Mouse (Mus musculus) heart, postnatal 25 days (tissue): ENCODE results near the gene Klk11. TPM values are rescaled to one million over a fixed set of nuclear protein-coding genes. Genes with fewer than 3 reads are reported as not detected.

Source experiments
- DNase-seq: peaks from one replicate; pipeline ENCODE4 v3.0.0; 2022; ENCODE audit warnings: low spot score
- intact Hi-C: fragments of 180-260 bp; cut with DNase I; formaldehyde crosslinking; loops from one replicate; pipeline ENCODE4 v1.15.1; 2025
- total RNA-seq, 2 experiments: library from RNA; stranded (reverse); gene quantifications; 2 replicates each; pipeline ENCODE4 v1.2.3; 2021

The Klk11 gene
- not detected for total RNA-seq

DNA sequence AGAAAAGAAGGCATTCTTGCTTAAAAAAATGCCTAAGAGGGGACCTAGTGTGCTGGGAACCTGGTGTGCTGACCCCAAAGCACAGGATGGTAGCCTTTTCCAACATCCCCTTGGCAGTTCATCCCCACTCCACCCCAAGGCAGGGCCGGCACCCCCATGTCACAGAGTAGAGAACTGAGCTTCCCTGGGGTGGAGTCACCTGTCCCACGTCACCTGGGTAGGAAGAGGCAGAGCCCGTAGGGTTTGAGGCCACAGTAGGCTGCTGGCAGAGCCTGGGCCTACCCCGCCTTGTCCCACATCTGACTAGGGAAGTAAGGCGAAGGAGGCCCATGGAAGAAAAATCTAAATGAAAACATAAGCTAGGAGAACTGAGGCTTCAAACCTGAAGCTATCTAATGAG is at the start of gene Klk11:
Klk11 (plus strand) TSS at position 241 of the 400 bp plus-strand sequence.
- no peak for DNase-seq
- intact Hi-C loops, result no loop called here

DNA sequence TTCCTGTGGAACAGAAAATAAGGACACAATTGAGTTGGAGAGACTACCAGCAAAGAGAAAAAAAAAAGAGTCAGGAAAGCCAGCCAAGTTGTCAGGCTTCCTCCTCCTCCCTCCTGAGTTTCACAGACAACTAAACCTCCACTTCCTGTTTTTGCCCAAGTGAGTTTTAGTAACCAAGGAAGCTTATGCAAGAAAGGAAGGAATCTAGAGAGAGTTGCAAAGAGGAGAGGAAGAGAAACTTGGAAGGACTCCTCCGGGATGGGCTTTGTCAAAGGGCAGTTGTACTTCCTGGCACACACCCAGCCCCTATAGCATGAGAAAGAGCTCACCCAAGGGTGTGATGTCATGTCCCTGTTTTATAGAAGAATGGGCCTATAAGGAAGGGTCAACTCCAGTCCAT is 26.6 kb upstream of the Klk11 start:
- DNase-seq, result peak; percentile 7
- intact Hi-C loops, result loop anchor here (5.0 kb wide), 1 partner anchor 65 kb away; no protein-coding TSS in a partner anchor

DNA sequence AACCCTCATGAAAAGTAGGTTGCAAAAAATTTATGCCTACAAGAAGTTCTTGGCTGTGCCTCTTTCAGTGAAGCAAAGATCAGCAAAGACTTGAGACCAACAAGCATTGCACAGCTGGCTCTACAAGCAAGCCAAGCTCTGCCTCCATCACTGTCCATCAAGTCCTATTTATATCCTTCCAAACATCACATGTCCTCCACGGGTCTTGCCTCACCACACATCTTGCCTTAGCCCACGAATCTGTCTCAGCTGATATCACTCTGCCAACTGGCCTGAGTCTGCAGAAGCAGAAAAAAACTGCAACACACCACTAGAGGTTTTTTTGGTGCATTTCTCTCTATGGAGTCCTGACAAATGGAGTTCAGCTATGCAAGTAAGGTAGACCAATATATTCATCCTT is 21.6 kb upstream of the Klk11 start:
- DNase-seq, result no peak
- intact Hi-C loops, result no loop called here

DNA sequence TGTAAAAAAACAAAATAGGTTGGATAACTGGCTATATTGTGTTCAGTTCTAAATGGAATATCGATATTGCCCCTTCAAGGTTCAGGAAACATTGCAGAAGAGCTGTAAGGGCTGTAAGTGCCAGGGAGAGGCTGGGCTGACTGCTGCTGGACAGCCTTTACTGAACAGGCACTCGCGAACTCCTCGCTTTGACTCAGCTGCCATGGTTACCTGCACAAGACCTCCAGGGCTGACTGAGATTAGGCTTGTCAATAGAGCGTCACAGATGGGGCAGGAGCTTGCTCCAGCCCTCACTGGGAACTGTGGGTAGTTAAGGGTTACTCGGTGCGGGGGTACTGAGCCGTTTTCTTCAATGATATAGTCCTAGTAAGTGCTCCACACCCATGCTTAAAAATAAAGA is 7.9 kb upstream of the Klk11 start:
- intact Hi-C loops, result no loop called here
- no peak for DNase-seq

GRCm38 (mm10) chr7:43768597-43768996 is 5.8 kb upstream of the Klk11 start, which contains the start of gene Klk12:
Gene Klk12 (plus strand): TSS chr7:43768897.
- no peak for DNase-seq
- intact Hi-C loops, result no loop called here

GRCm38 (mm10) chr7:43769636-43770035 is 4.8 kb upstream of the Klk11 start:
- intact Hi-C loops, result no loop called here
- no peak for DNase-seq

DNA sequence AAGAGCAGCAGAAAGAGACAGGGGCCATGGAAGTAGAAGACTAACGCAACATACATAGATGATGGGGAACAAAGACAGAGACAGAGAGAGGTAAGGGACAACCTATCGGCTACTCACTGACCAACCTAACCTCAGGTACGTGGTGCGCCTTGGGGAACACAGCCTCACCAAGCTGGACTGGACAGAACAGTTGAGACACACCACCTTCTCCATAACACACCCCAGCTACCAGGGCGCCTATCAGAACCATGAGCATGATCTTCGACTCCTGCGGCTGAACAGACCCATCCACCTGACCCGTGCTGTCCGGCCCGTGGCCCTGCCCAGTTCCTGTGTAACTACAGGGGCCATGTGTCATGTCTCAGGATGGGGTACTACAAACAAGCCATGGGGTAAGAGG is 3.7 kb upstream of the Klk11 start:
- intact Hi-C loops, result no loop called here
- no peak for DNase-seq

GRCm38 (mm10) chr7:43771916-43772315 is 2.5 kb upstream of the Klk11 start:
- DNase-seq, result no peak

DNA sequence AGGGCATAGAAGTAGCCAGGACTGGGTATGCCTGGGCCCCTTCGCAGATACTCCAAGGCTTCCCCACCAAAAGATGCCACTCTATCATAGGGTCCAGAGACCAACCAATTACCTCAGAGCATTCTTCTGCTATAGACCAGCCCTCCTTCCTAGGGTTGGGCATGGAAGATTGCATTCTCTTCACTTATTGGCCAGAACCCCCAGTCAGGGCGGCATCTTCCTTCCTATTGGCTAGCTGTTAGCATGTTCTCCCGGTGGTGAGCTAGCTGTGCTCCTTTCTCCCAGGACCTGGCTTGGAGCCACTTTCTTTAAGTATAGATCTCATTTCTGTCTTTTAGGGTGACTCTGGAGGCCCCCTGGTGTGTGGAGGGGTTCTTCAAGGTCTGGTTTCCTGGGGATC is 1.5 kb upstream of the Klk11 start:
- DNase-seq, result no peak

More at GRCm38 (mm10) chr7:43771916-43772315, 2.5 kb upstream of the Klk11 start:
- intact Hi-C loops, result no loop called here

DNA sequence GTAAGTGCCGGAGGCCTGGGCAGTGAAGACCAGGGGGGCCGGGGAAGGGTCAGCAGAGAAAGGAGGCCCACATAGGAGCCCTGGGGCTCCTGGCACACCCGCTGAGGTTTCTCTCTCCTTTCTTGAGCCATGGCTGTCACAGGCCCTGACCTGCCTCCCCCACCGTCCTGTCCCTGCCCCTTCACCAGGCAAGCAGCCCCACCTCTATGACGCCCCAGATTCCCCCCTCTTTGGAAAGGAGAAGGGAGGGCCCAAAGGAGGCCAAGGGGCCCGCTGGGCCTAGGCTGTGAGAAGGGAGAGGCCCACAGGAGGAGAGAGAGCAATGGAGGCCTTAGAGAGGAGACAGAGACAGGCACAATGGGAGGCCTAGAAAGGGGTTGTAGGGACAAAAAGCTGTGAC is 398 bp downstream of the Klk11 start:
- DNase-seq, result no peak
- intact Hi-C loops, result no loop called here

More for the DNA sequence above, 1.5 kb upstream of the Klk11 start:
- intact Hi-C loops, result no loop called here

- no peak for DNase-seq
- intact Hi-C loops, result no loop called here
Measured at GRCm38 (mm10) chr7:43775311-43776057, 1.1 kb downstream of the Klk11 start.

- no peak for DNase-seq
- intact Hi-C loops, result no loop called here
Measured at GRCm38 (mm10) chr7:43776506-43776905, 2.1 kb downstream of the Klk11 start.

DNA sequence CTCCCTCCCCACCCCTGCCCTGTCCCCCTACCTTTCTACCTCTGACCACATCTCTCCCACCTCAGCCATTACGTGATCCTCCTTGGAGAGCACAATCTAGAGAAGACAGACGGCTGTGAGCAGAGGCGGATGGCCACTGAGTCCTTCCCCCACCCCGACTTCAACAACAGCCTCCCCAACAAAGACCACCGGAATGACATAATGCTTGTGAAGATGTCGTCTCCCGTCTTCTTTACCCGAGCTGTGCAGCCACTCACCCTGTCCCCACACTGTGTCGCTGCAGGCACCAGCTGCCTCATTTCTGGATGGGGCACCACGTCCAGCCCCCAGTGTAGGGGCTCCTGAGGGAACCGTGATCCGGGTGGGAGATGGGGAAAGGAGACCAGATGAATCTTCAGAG is 3.0 kb downstream of the Klk11 start:
- intact Hi-C loops, result no loop called here
- DNase-seq, result no peak

GRCm38 (mm10) chr7:43778176-43778970 is 4.0 kb downstream of the Klk11 start:
- intact Hi-C loops, result no loop called here
- DNase-seq, result no peak

- intact Hi-C loops, result loop anchor here (10.0 kb wide), 1 partner anchor 195 kb away; no protein-coding TSS in a partner anchor
- no peak for DNase-seq
Measured at GRCm38 (mm10) chr7:43780241-43780640, 5.8 kb downstream of the Klk11 start.

DNA sequence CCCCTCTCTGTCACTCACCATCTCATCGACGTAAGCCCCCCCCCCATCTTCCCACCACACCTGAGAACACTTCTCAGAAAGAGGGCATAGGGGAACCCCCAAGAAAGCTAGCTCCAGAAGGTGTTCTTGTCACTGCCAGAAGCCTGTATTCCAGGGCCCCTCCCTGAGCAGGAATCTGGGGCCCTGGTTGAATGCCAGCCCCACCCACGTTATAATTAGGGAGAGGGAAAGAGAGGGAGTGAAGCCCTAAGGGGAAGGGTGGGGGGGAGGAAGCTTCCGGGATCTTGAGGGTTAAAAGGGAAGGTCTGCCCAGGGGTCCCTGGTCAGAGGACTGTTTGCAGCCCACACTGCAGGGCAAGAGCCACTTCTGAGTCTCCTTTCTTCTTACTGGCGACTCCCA is 6.3 kb downstream of the Klk11 start, which contains the start of gene Klk10:
Klk10 (plus strand) TSS at position 290 of the 400 bp plus-strand sequence.
- intact Hi-C loops, result loop anchor here (10.0 kb wide), 1 partner anchor 196 kb away; no protein-coding TSS in a partner anchor
- DNase-seq, result no peak

DNA sequence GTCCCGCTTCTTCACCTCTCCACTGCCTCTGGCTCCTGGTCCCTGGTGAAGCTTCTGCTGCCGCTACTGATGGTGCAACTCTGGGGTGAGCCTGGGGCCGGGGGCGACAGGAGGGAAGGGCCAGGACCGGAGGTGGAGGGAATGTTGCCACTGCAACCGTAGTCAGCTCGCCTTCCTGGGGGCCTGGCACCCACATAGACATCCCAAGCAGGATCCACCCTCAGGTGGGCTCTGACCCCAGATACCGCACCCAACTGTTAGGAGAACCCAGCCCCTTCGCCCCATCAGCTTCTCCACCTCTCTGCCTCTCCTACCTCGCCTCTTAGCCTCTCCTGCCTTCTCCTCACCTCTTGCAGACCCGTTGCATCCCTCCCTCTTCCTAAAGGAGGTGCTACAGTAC is 7.1 kb downstream of the Klk11 start:
- intact Hi-C loops, result loop anchor here (10.0 kb wide), 1 partner anchor 197 kb away; no protein-coding TSS in a partner anchor
- no peak for DNase-seq

DNA sequence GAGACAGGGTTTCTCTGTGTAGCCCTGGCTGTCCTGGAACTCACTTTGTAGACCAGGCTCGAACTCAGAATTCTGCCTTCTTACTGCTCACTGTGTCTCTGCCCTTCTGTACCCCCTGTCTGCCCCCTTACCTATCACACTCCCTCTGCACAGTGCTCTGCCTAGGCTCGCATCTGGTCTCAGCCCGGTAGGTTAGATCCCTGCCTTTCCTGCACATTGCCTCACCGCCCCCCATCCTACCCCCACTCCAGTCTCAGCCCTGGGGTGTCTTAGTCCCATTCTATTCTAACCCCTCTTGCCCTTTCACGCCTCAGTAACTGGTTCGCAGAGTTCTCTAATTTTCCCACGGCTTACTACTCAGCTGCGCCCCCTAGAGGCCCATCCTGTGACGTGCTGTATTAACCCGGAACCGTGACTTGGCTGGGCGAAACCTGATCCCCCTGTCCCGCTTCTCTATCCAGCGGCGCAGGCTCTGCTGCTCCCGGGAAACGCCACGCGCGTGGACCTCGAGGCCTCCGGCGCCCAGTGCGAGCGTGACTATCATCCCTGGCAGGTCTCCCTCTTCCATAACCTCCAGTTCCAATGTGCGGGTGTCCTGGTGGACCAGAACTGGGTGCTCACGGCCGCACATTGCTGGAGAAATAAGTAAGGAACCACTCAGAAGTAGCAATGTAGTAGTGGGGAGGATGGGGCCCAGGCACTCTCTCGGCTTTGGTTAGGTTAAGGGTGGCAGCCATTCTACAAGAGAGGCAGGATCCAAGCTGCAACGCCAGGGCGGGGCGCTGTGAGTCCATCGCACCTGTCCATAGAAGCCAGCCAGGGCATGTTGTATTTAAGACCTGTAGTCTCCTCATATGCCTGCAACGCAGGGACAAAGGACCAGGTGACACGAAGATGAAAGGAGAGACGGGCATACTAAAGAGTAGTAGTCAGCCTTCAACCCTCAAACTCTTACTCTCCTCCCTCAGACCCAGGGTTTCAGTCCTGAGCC is 8.2 kb downstream of the Klk11 start:
- peak; percentile 40 for DNase-seq
- intact Hi-C loops, result loop anchor here (2.0 to 10.0 kb wide), 2 partner anchors 100 to 198 kb away; no protein-coding TSS in a partner anchor

- intact Hi-C loops, result loop anchor here (5.0 to 10.0 kb wide), 2 partner anchors 112 to 200 kb away; no protein-coding TSS in a partner anchor
Measured at GRCm38 (mm10) chr7:43785286-43785685, 10.9 kb downstream of the Klk11 start.

More at GRCm38 (mm10) chr7:43785286-43785685, 10.9 kb downstream of the Klk11 start:
- DNase-seq, result no peak
